Mouse (Mus musculus): ENCODE data around the gene Lpp. TPM values are rescaled to one million over a fixed set of nuclear protein-coding genes. Genes with fewer than 3 reads are reported as not detected.

Lpp gene
- total and polyA plus RNA-seq, 2 experiments from 2014 or later, result 8.4 to 13.1 TPM

DNA sequence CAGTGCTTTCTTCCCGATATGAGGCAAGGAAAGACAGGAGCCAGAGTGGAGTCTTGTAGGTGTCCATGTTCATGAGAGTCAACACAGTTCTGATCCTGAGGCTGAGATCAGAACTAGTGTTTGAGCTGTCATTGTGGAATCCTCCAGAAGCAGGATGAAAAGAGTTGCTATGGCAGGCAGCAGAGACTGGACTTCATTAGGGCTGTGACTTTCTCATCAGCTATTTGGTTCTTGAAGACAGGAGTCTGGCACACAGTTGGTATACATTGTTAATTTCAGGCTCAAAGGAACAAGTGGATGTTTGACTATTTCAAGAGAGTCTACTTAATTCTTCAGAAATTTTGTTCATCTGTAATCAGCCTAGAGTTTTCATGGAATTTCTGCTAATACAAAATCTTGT is 235.5 kb downstream of the Lpp start:
- Histone ChIP-seq H3K9me3 (ENCODE audit: low read length) (no peaks in the 10 kb centered on the region), H3K27me3 (ENCODE audit: insufficient read depth, low read length) (no peaks in the 10 kb centered on the region), H3K4me2 (ENCODE audit: low read depth, low read length) (no peak overlapping the region), H3K27ac (no peak overlapping the region), H3K9ac (replicated peaks; ENCODE audit: low read length) (no peak overlapping the region), H3K4me3 (ENCODE audit: low read length) (no peak overlapping the region), H3K4me1 (ENCODE audit: insufficient read depth, low read length) (no peaks in the 10 kb centered on the region), H3K36me3 (ENCODE audit: insufficient read depth, low read length) (no peaks in the 10 kb centered on the region)
- no peak for TF ChIP-seq CTCF (IDR thresholded peaks at IDR 0.05; ENCODE audit: low read depth)
- DNase-seq (ENCODE audit: low spot score) (no peak), ATAC-seq (no peak)
- WGBS, result 95% methylated on average over 1 of the region's 1 CpGs

DNA sequence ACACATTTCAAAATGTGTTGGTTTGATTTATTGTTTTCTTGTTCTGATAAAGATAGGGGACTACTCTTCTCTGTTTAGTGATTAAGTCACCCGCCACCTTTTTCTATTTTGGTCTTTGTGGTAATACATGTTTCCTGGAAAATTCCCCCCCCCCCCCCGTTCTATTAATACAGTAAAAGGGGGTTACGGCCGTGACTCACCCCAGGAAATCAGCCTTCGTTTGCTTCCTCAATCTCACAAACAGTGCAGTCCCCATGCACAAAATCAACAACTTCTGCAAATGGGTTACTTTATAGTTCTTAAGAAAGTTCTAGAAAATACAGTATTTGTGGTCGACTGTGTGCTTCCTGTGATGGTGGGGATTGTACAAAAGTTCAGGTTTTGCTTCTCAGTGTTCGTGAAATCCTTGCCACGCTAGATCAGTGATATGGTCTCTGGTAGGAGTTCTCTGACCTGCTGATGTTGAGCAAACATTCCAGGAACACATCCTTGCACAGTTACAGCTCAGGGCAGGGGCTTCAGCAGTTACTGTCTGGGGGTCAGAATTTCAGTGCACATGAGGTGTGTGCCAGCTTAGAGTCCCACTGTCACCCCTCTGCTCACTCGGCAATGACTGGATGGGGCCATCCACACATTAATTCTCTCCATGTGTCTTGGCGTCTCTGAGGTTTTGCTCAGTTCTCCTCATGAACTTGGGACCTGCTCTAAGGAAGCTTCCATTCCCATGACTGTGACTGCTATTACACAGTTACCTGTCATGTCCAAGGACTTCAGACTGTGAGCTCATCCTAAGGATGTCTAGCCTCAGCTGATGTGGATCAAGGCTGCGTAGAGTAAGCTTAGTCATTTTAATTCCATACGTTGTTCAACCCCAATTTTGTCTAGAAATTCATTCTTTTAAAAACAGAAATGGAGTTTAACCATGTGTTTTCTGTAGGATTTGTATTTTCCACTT is 236.2 kb downstream of the Lpp start:
- ATAC-seq, result no peak
- no peaks in the 10 kb centered on the region for H3K4me1 ChIP-seq (ENCODE audit: insufficient read depth, low read length)
- 83% methylated on average over 12 of the region's 12 CpGs for WGBS

GRCm38 (mm10) chr16:24635381-24635919 is 242.1 kb downstream of the Lpp start:
- TF ChIP-seq CTCF (IDR thresholded peaks at IDR 0.05; ENCODE audit: low read depth), result no peak
- WGBS, result 82% methylated on average over 7 of the region's 7 CpGs
- Histone ChIP-seq H3K9me3 (ENCODE audit: low read length) (no peaks in the 10 kb centered on the region), H3K4me2 (ENCODE audit: low read depth, low read length) (no peak overlapping the region), H3K9ac (replicated peaks; ENCODE audit: low read length) (no peak overlapping the region), H3K27ac (no peak overlapping the region), H3K4me3 (ENCODE audit: low read length) (no peak overlapping the region), H3K27me3 (ENCODE audit: insufficient read depth, low read length) (no peaks in the 10 kb centered on the region), H3K36me3 (ENCODE audit: insufficient read depth, low read length) (no peaks in the 10 kb centered on the region), H3K4me1 (ENCODE audit: insufficient read depth, low read length) (no peaks in the 10 kb centered on the region)
- ATAC-seq, result no peak
- DNase-seq (ENCODE audit: low spot score), result no peak

More for the DNA sequence above, 236.2 kb downstream of the Lpp start:
- Histone ChIP-seq H3K4me3 (ENCODE audit: low read length) (no peak overlapping the region), H3K9ac (replicated peaks; ENCODE audit: low read length) (no peak overlapping the region), H3K9me3 (ENCODE audit: low read length) (no peaks in the 10 kb centered on the region), H3K27me3 (ENCODE audit: insufficient read depth, low read length) (no peaks in the 10 kb centered on the region), H3K36me3 (ENCODE audit: insufficient read depth, low read length) (no peaks in the 10 kb centered on the region), H3K27ac (no peak overlapping the region), H3K4me2 (ENCODE audit: low read depth, low read length) (no peak overlapping the region)
- DNase-seq (ENCODE audit: low spot score), result no peak
- no peak for TF ChIP-seq CTCF (IDR thresholded peaks at IDR 0.05; ENCODE audit: low read depth)

- 58% methylated on average over 2 of the region's 2 CpGs for WGBS
- H3K27me3 ChIP-seq (ENCODE audit: insufficient read depth, low read length), result no peaks in the 10 kb centered on the region
- no peak overlapping the region for H3K4me2 ChIP-seq (ENCODE audit: low read depth, low read length)
- no peak for TF ChIP-seq CTCF (IDR thresholded peaks at IDR 0.05; ENCODE audit: low read depth)
- H3K9me3 ChIP-seq (ENCODE audit: low read length), result no peaks in the 10 kb centered on the region
- no peak overlapping the region for H3K9ac ChIP-seq (replicated peaks; ENCODE audit: low read length)
- no peaks in the 10 kb centered on the region for H3K4me1 ChIP-seq (ENCODE audit: insufficient read depth, low read length)
- no peaks in the 10 kb centered on the region for H3K36me3 ChIP-seq (ENCODE audit: insufficient read depth, low read length)
- H3K27ac ChIP-seq, result no peak overlapping the region
- ATAC-seq, result no peak
- no peak for DNase-seq (ENCODE audit: low spot score)
- no peak overlapping the region for H3K4me3 ChIP-seq (ENCODE audit: low read length)
Observed at GRCm38 (mm10) chr16:24636894-24637293, 243.6 kb downstream of the Lpp start.

DNA sequence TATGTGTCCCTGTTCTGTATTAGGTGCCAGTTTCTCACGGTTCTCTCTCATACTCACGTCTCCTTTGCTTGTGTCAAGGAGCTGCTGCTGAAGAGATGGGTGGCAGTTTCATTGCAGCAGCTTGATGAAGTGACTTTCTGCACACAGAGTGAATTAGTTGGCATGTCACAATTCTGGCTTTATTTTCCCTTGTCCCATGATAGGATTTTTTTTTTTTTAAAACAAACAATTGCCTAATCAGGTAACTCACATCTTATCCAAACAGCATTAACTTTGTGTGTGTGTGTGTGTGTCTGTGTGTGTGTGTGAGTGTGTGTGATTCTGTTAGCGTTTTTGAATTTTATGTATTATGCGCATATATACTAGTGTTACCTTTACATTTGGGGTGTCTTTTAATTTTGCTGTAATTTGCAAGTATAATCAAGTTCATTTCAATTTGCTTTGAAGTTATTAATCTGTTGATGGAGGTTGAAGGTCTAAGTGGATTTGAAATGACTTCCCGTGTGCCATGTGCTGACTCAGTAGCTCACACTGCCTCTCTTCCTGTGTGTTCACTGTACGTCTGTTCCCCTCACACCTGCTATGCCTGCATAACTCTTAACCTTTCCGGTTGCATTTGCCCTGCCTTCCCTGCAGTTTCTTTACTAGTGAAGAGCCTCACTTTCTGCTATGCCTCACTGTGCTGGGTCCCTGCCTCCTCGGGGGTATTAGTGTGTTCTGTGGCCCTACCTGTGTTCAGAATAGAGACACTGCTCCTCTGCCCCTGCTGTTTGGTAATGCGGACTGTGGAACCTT is 247.9 kb downstream of the Lpp start:
- no peak overlapping the region for H3K4me2 ChIP-seq (ENCODE audit: low read depth, low read length)
- DNase-seq (ENCODE audit: low spot score), result no peak
- H3K9me3 ChIP-seq (ENCODE audit: low read length), result no peaks in the 10 kb centered on the region
- 76% methylated on average over 9 of the region's 9 CpGs for WGBS
- no peak overlapping the region for H3K4me3 ChIP-seq (ENCODE audit: low read length)
- ATAC-seq, result no peak
- H3K36me3 ChIP-seq (ENCODE audit: insufficient read depth, low read length), result no peaks in the 10 kb centered on the region
- H3K4me1 ChIP-seq (ENCODE audit: insufficient read depth, low read length), result no peaks in the 10 kb centered on the region
- H3K27me3 ChIP-seq (ENCODE audit: insufficient read depth, low read length), result no peaks in the 10 kb centered on the region
- H3K27ac ChIP-seq, result no peak overlapping the region
- TF ChIP-seq CTCF (IDR thresholded peaks at IDR 0.05; ENCODE audit: low read depth), result no peak
- H3K9ac ChIP-seq (replicated peaks; ENCODE audit: low read length), result no peak overlapping the region

DNA sequence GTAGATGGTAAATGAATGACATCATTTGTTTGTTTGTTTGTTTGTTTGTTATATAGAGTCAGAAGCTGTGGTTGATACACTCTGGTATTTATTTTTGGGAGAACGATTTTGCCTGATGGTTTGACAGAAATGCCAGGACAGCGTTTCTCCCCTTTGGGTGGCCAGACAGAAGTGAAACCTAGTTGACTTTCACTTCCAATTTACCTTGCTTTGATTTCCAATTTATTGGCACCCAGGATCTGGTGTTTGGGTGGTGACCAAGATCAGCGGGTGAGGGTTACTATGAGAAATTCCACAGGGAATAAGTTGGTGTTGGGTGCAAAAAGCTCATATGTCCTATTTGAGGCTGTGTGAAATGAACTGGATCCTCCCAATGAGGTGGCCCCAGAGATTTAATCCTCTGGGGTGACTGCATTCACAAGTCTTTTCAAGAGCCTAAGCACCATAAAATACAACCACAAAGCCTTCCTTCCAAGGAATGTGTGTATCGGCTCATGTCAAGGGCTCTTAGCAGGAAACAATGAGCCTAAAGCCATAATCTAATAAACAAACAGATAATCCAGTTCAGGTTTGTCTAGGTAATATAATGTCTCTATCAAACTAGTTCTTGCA is 249.8 kb downstream of the Lpp start:
- no peak overlapping the region for H3K4me2 ChIP-seq (ENCODE audit: low read depth, low read length)
- no peak for ATAC-seq
- TF ChIP-seq CTCF (IDR thresholded peaks at IDR 0.05; ENCODE audit: low read depth), result no peak
- 72% methylated on average over 4 of the region's 4 CpGs for WGBS
- H3K36me3 ChIP-seq (ENCODE audit: insufficient read depth, low read length), result no peaks in the 10 kb centered on the region
- H3K4me3 ChIP-seq (ENCODE audit: low read length), result no peak overlapping the region
- no peaks in the 10 kb centered on the region for H3K4me1 ChIP-seq (ENCODE audit: insufficient read depth, low read length)
- no peak overlapping the region for H3K27ac ChIP-seq
- no peak for DNase-seq (ENCODE audit: low spot score)
- no peak overlapping the region for H3K9ac ChIP-seq (replicated peaks; ENCODE audit: low read length)
- H3K27me3 ChIP-seq (ENCODE audit: insufficient read depth, low read length), result no peaks in the 10 kb centered on the region
- no peaks in the 10 kb centered on the region for H3K9me3 ChIP-seq (ENCODE audit: low read length)

Measured in hindbrain, postnatal 0 days (tissue).